Mouse (Mus musculus): ENCODE measurements at regions not wholly inside any gene's neighbourhood (a gene's known extent, or its start where the extent isn't known, plus 50 kb on each side); places are given as distances from the start of the nearest gene placed in this dataset.
"Not testable (repeated sequence)": the region's sequence is repeated elsewhere in the genome, so short reads cannot be mapped to it uniquely, and the experiment has no call there.

GRCm38 (mm10) chr10:11515144-11515543 is 171.9 kb downstream of the Epm2a start:
- no peak for TF ChIP-seq POLR2A (IDR thresholded peaks at IDR 0.05; ENCODE audit: extremely low read depth, insufficient read depth, low read length)
- no peak for TF ChIP-seq CTCF (IDR thresholded peaks at IDR 0.05; ENCODE audit: low read depth, low read length)
- H3K27ac ChIP-seq (replicated peaks; ENCODE audit: insufficient read depth, low read depth, low read length), result no peak overlapping the region
- 61% methylated on average over 7 of the region's 7 CpGs for WGBS

DNA sequence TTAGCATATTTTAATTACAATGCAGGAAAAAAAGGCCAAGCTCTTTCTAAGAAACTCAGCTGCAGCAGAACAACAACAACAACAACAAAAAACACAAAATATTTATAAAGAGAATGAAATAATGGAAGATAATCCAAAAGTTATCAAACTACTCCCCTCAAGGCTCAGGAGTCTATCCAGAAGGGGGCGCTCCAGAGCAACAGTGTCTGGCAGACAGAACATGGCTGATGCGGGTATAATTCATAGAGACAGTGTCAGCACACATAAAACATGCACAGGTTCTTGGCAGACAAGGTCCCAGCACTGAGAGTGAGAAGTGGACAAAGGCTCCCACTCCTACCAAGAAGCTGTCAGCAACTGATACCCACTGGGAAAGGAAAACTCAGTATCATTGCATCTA is 173.9 kb downstream of the Epm2a start:
- no peaks in the 10 kb centered on the region for H3K36me3 ChIP-seq (ENCODE audit: control insufficient read depth, insufficient read depth, low read length)
- DNase-seq (ENCODE audit: extremely low read depth, low read depth, low spot score), result peak; percentile 4
- no peak overlapping the region for H3K27ac ChIP-seq (replicated peaks; ENCODE audit: insufficient read depth, low read depth, low read length)
- WGBS, result 56% methylated on average over 2 of the region's 2 CpGs
- H3K4me1 ChIP-seq (ENCODE audit: control insufficient read depth, insufficient read depth, low read length), result no peaks in the 10 kb centered on the region
- H3K4me3 ChIP-seq (ENCODE audit: insufficient read depth, low read depth, low read length), result no peak overlapping the region
- H3K79me2 ChIP-seq (ENCODE audit: control insufficient read depth, insufficient read depth, low read length), result no peaks in the 10 kb centered on the region
- H3K9ac ChIP-seq (ENCODE audit: low read depth, low read length), result no peak overlapping the region
- H3K27me3 ChIP-seq (ENCODE audit: control insufficient read depth, insufficient read depth, low read length), result no peaks in the 10 kb centered on the region; the same call in 1 of the 2 replicates
- no peak for TF ChIP-seq CTCF (IDR thresholded peaks at IDR 0.05; ENCODE audit: low read depth, low read length)
- TF ChIP-seq POLR2A (IDR thresholded peaks at IDR 0.05; ENCODE audit: extremely low read depth, insufficient read depth, low read length), result no peak

More at GRCm38 (mm10) chr10:11515144-11515543, 171.9 kb downstream of the Epm2a start:
- Histone ChIP-seq H3K27me3 (ENCODE audit: control insufficient read depth, insufficient read depth, low read length) (no peaks in the 10 kb centered on the region; the same call in 1 of the 2 replicates), H3K4me1 (ENCODE audit: control insufficient read depth, insufficient read depth, low read length) (no peaks in the 10 kb centered on the region), H3K36me3 (ENCODE audit: control insufficient read depth, insufficient read depth, low read length) (no peaks in the 10 kb centered on the region), H3K79me2 (ENCODE audit: control insufficient read depth, insufficient read depth, low read length) (no peaks in the 10 kb centered on the region), H3K9ac (ENCODE audit: low read depth, low read length) (no peak overlapping the region), H3K4me3 (ENCODE audit: insufficient read depth, low read depth, low read length) (no peak overlapping the region)
- DNase-seq (ENCODE audit: extremely low read depth, low read depth, low spot score), result no peak

DNA sequence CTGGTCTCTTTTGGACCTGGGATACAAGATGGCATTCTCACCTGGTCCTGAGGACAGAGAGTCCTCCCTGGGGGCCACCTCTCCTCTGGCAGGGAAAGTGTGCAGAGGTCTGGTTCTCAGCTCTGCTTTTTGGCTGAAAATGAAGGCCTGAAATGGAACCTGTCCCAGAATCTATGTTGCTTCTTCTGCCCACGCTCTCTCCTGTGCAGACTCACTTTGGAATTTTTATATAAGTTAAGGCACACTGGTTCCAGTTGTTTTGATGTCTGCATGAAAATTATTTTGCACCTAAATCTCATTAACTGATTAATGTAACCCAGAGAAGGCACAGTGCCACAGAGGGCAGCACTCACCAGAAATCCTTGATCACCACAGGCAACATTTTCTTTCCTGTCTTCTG is 188.1 kb downstream of the Epm2a start:
- WGBS, result 84% methylated on average over 1 of the region's 1 CpGs
- Histone ChIP-seq H3K27me3 (ENCODE audit: control insufficient read depth, insufficient read depth, low read length) (no peaks in the 10 kb centered on the region), H3K9ac (ENCODE audit: low read depth, low read length) (no peak overlapping the region), H3K79me2 (ENCODE audit: control insufficient read depth, insufficient read depth, low read length) (no peaks in the 10 kb centered on the region), H3K27ac (replicated peaks; ENCODE audit: insufficient read depth, low read depth, low read length) (no peak overlapping the region), H3K4me3 (ENCODE audit: insufficient read depth, low read depth, low read length) (no peak overlapping the region), H3K36me3 (ENCODE audit: control insufficient read depth, insufficient read depth, low read length) (no peaks in the 10 kb centered on the region), H3K4me1 (ENCODE audit: control insufficient read depth, insufficient read depth, low read length) (no peaks in the 10 kb centered on the region)
- DNase-seq (ENCODE audit: extremely low read depth, low read depth, low spot score), result no peak
- TF ChIP-seq CTCF (IDR thresholded peaks at IDR 0.05; ENCODE audit: low read depth, low read length) (no peak), POLR2A (IDR thresholded peaks at IDR 0.05; ENCODE audit: extremely low read depth, insufficient read depth, low read length) (no peak)

DNA sequence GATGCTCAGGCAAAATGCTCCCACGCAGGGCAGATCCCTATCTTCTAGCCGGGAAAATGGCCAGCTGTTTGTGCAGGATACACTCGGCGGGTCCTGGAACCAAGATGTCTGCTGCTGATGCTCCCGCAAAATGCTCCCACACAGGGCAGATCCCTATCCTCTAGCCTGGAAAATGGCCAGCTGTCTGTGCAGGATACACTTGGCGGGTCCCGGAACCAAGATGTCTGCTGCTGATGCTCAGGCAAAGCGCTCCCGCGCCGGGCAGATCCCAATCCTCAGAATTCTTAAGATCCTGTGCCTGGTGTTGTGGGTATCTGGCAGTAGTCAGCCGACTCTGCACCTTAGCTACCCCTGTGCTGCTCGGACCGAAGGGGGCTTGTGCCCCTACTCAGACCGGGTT is 212.2 kb downstream of the Epm2a start:
- not testable (repeated sequence) for H3K79me2 ChIP-seq (ENCODE audit: control insufficient read depth, insufficient read depth, low read length); H3K4me1 ChIP-seq (ENCODE audit: control insufficient read depth, insufficient read depth, low read length); H3K4me3 ChIP-seq (ENCODE audit: insufficient read depth, low read depth, low read length); H3K9ac ChIP-seq (ENCODE audit: low read depth, low read length); H3K27me3 ChIP-seq (ENCODE audit: control insufficient read depth, insufficient read depth, low read length); H3K36me3 ChIP-seq (ENCODE audit: control insufficient read depth, insufficient read depth, low read length); H3K27ac ChIP-seq (replicated peaks; ENCODE audit: insufficient read depth, low read depth, low read length); DNase-seq (ENCODE audit: extremely low read depth, low read depth, low spot score)
- WGBS, result 78% methylated on average over 15 of the region's 15 CpGs

- Histone ChIP-seq H3K36me3 (ENCODE audit: control insufficient read depth, insufficient read depth, low read length) (no peaks in the 10 kb centered on the region), H3K79me2 (ENCODE audit: control insufficient read depth, insufficient read depth, low read length) (no peaks in the 10 kb centered on the region), H3K27me3 (ENCODE audit: control insufficient read depth, insufficient read depth, low read length) (no peaks in the 10 kb centered on the region), H3K4me3 (ENCODE audit: insufficient read depth, low read depth, low read length) (no peak overlapping the region), H3K9ac (ENCODE audit: low read depth, low read length) (no peak overlapping the region), H3K27ac (replicated peaks; ENCODE audit: insufficient read depth, low read depth, low read length) (no peak overlapping the region), H3K4me1 (ENCODE audit: control insufficient read depth, insufficient read depth, low read length) (no peaks in the 10 kb centered on the region)
- no peak for DNase-seq (ENCODE audit: extremely low read depth, low read depth, low spot score)
- no peak for TF ChIP-seq POLR2A (IDR thresholded peaks at IDR 0.05; ENCODE audit: extremely low read depth, insufficient read depth, low read length)
- TF ChIP-seq CTCF (IDR thresholded peaks at IDR 0.05; ENCODE audit: low read depth, low read length), result no peak
- WGBS, result 77% methylated on average over 4 of the region's 4 CpGs
Observed at GRCm38 (mm10) chr10:11570523-11571055, 227.4 kb downstream of the Epm2a start.

DNA sequence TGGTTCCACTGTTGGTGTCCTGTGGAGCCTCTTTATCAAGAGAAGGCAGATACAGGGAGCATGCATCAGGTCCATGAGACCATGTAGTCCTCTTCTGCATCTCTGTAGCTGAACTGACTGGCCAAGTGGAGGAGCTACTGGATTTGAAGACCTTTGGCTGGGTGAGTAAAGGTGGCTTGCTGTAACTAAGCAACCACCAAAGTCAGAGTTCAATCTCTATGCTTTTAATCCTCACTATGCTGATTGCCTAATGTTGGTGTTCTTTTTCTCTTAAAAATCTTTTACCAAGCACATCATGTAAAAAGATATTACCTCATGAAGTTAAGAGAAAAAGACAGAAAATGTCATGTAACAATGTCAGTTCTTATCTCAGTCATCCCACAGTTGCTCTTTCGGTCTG is 265.2 kb downstream of the Epm2a start:
- H3K9ac ChIP-seq (ENCODE audit: low read depth, low read length), result no peak overlapping the region
- H3K36me3 ChIP-seq (ENCODE audit: control insufficient read depth, insufficient read depth, low read length), result no peaks in the 10 kb centered on the region
- no peaks in the 10 kb centered on the region for H3K27me3 ChIP-seq (ENCODE audit: control insufficient read depth, insufficient read depth, low read length)
- no peak overlapping the region for H3K27ac ChIP-seq (replicated peaks; ENCODE audit: insufficient read depth, low read depth, low read length)
- no peak for TF ChIP-seq CTCF (IDR thresholded peaks at IDR 0.05; ENCODE audit: low read depth, low read length)
- no peak for TF ChIP-seq POLR2A (IDR thresholded peaks at IDR 0.05; ENCODE audit: extremely low read depth, insufficient read depth, low read length)
- H3K79me2 ChIP-seq (ENCODE audit: control insufficient read depth, insufficient read depth, low read length), result no peaks in the 10 kb centered on the region
- 98% methylated on average over 1 of the region's 1 CpGs for WGBS
- H3K4me1 ChIP-seq (ENCODE audit: control insufficient read depth, insufficient read depth, low read length), result no peaks in the 10 kb centered on the region
- peak; percentile 91 for DNase-seq (ENCODE audit: extremely low read depth, low read depth, low spot score)
- no peak overlapping the region for H3K4me3 ChIP-seq (ENCODE audit: insufficient read depth, low read depth, low read length)

GRCm38 (mm10) chr10:11609092-11609491 is 265.9 kb downstream of the Epm2a start:
- DNase-seq (ENCODE audit: extremely low read depth, low read depth, low spot score); H3K79me2 ChIP-seq (ENCODE audit: control insufficient read depth, insufficient read depth, low read length); H3K9ac ChIP-seq (ENCODE audit: low read depth, low read length); H3K4me3 ChIP-seq (ENCODE audit: insufficient read depth, low read depth, low read length); H3K27ac ChIP-seq (replicated peaks; ENCODE audit: insufficient read depth, low read depth, low read length); H3K27me3 ChIP-seq (ENCODE audit: control insufficient read depth, insufficient read depth, low read length); H3K36me3 ChIP-seq (ENCODE audit: control insufficient read depth, insufficient read depth, low read length); H3K4me1 ChIP-seq (ENCODE audit: control insufficient read depth, insufficient read depth, low read length): not testable (repeated sequence)
- WGBS, result 89% methylated on average over 20 of the region's 20 CpGs
